Mouse (Mus musculus): Measurements from ENCODE around the gene Gm15130. TPM values are rescaled to one million over a fixed set of nuclear protein-coding genes. Genes with fewer than 3 reads are reported as not detected.

The Gm15130 gene
- not detected in 2 replicates for total RNA-seq (2015; ENCODE audit: low replicate concordance)
- total RNA-seq (2017; ENCODE audit: low replicate concordance) = not detected in 2 replicates

- ATAC-seq (replicated peaks; ENCODE audit: low FRiP score, poor library complexity, severe bottlenecking) = no peak
Observed at GRCm38 (mm10) chr2:111152836-111153235, at the start of gene Gm15130. TSS of gene Gm15130 (minus strand) at chr2:111152936.

GRCm38 (mm10) chr2:111182068-111182467 lies 29.3 kb upstream of the Gm15130 start:
- no peak for ATAC-seq (replicated peaks; ENCODE audit: low FRiP score, poor library complexity, severe bottlenecking)

- ATAC-seq (replicated peaks; ENCODE audit: low FRiP score, poor library complexity, severe bottlenecking) = no peak
Observed at GRCm38 (mm10) chr2:111135739-111136138, 17.0 kb downstream of the Gm15130 start.

GRCm38 (mm10) chr2:111105882-111106281 lies 46.9 kb downstream of the Gm15130 start, which contains the start of gene Gm13941:
TSS of gene Gm13941 (minus strand) at chr2:111105982.
- ATAC-seq (replicated peaks; ENCODE audit: low FRiP score, poor library complexity, severe bottlenecking) = no peak

Other genes with a start within 250 kb of the Gm15130 start
- gene Ano3, start 202.0 kb downstream of the Gm15130 start, total RNA-seq (2015; ENCODE audit: low replicate concordance) = not detected in 2 replicates
- not detected in 2 replicates for gene Ano3, start 202.0 kb downstream of the Gm15130 start, total RNA-seq (2017; ENCODE audit: low replicate concordance)
- not detected in 2 replicates for gene Gm13941, start 47.0 kb downstream of the Gm15130 start, total RNA-seq (2015; ENCODE audit: low replicate concordance)
- not detected in 2 replicates for gene Gm13941, start 47.0 kb downstream of the Gm15130 start, total RNA-seq (2017; ENCODE audit: low replicate concordance)
- gene 4930430A15Rik, start 76.7 kb upstream of the Gm15130 start, total RNA-seq (2015; ENCODE audit: low replicate concordance) = not detected in 2 replicates
- gene 4930430A15Rik, start 76.7 kb upstream of the Gm15130 start, total RNA-seq (2017; ENCODE audit: low replicate concordance) = not detected in 2 replicates
- not detected in 2 replicates for gene Olfr1275, start 82.3 kb upstream of the Gm15130 start, total RNA-seq (2015; ENCODE audit: low replicate concordance)
- gene Olfr1275, start 82.3 kb upstream of the Gm15130 start, total RNA-seq (2017; ENCODE audit: low replicate concordance) = not detected in 2 replicates
- gene Olfr1276, start 101.6 kb upstream of the Gm15130 start, total RNA-seq (2015; ENCODE audit: low replicate concordance) = not detected in 2 replicates
- gene Olfr1276, start 101.6 kb upstream of the Gm15130 start, total RNA-seq (2017; ENCODE audit: low replicate concordance) = not detected in 2 replicates
- gene Olfr1277, start 121.2 kb upstream of the Gm15130 start, total RNA-seq (2015; ENCODE audit: low replicate concordance) = not detected in 2 replicates
- not detected in 2 replicates for gene Olfr1277, start 121.2 kb upstream of the Gm15130 start, total RNA-seq (2017; ENCODE audit: low replicate concordance)
- gene Olfr1278, start 137.2 kb upstream of the Gm15130 start, total RNA-seq (2015; ENCODE audit: low replicate concordance) = not detected in 2 replicates
- not detected in 2 replicates for gene Olfr1278, start 137.2 kb upstream of the Gm15130 start, total RNA-seq (2017; ENCODE audit: low replicate concordance)
- gene Olfr1279, start 147.7 kb upstream of the Gm15130 start, total RNA-seq (2015; ENCODE audit: low replicate concordance) = not detected in 2 replicates
- not detected in 2 replicates for gene Olfr1279, start 147.7 kb upstream of the Gm15130 start, total RNA-seq (2017; ENCODE audit: low replicate concordance)
- gene Olfr1280, start 161.1 kb upstream of the Gm15130 start, total RNA-seq (2015; ENCODE audit: low replicate concordance) = not detected in 2 replicates
- gene Olfr1280, start 161.1 kb upstream of the Gm15130 start, total RNA-seq (2017; ENCODE audit: low replicate concordance) = not detected in 2 replicates
- gene Olfr1281, start 173.6 kb upstream of the Gm15130 start, total RNA-seq (2015; ENCODE audit: low replicate concordance) = not detected in 2 replicates
- not detected in 2 replicates for gene Olfr1281, start 173.6 kb upstream of the Gm15130 start, total RNA-seq (2017; ENCODE audit: low replicate concordance)
- gene Olfr1282, start 183.1 kb upstream of the Gm15130 start, total RNA-seq (2015; ENCODE audit: low replicate concordance) = not detected in 2 replicates
- not detected in 2 replicates for gene Olfr1282, start 183.1 kb upstream of the Gm15130 start, total RNA-seq (2017; ENCODE audit: low replicate concordance)
- not detected in 2 replicates for gene Olfr1283, start 213.9 kb upstream of the Gm15130 start, total RNA-seq (2015; ENCODE audit: low replicate concordance)
- not detected in 2 replicates for gene Olfr1283, start 213.9 kb upstream of the Gm15130 start, total RNA-seq (2017; ENCODE audit: low replicate concordance)
- not detected in 2 replicates for gene Olfr1284, start 222.6 kb upstream of the Gm15130 start, total RNA-seq (2015; ENCODE audit: low replicate concordance)
- gene Olfr1284, start 222.6 kb upstream of the Gm15130 start, total RNA-seq (2017; ENCODE audit: low replicate concordance) = not detected in 2 replicates

All from erythroid progenitor cell, adult 5-6 weeks (primary cell).